Mouse (Mus musculus) megakaryocyte, embryonic 14.5 days (primary cell): ENCODE measurements around the gene Zfp775. TPM values are rescaled to one million over a fixed set of nuclear protein-coding genes. Genes with fewer than 3 reads are reported as not detected.

Source experiments
- H3K27me3 ChIP-seq: replicated peaks from 2 replicates; pipeline ENCODE3; 2012; ENCODE audit warnings: inconsistent platforms
- H3K36me3 ChIP-seq: replicated peaks from 2 replicates; pipeline ENCODE3; 2012; ENCODE audit warnings: low read length, inconsistent platforms, mixed read lengths
- H3K4me1 ChIP-seq: 2 replicates; pipeline ENCODE4 v1.6.1; 2012; ENCODE audit warnings: inconsistent platforms
- H3K4me3 ChIP-seq: replicated peaks from 2 replicates; pipeline ENCODE3; 2012; ENCODE audit warnings: moderate library complexity, mild to moderate bottlenecking, inconsistent platforms
- H3K9me3 ChIP-seq: 2 replicates; pipeline ENCODE4 v1.6.1; 2012; ENCODE audit warnings: inconsistent platforms
- FLI1 ChIP-seq: IDR thresholded peaks from 2 replicates; pipeline ENCODE4 v1.6.1; 2012; ENCODE audit warnings: low read length, inconsistent platforms, mixed read lengths
- GATA1 ChIP-seq: IDR thresholded peaks from 3 replicates; pipeline ENCODE4 v1.6.1; 2012; ENCODE audit warnings: mixed read lengths, low read length, inconsistent platforms, borderline replicate concordance
- polyA plus RNA-seq: library from polyadenylated mRNA; stranded (reverse); fragments of >175 nt; gene quantifications from 2 replicates; pipeline ENCODE4 v1.2.3, GENCODE M21; 2012; ENCODE audit warnings: low replicate concordance; ENCODE audit not compliant: insufficient read depth

The Zfp775 gene
- polyA plus RNA-seq, 1 experiment = 4.2 TPM

- TF ChIP-seq FLI1 (no peak), GATA1 (no peak)
- Histone ChIP-seq H3K4me1 (peaks cover 26% of the 10 kb centered on the region), H3K27me3 (peaks cover 14% of the 10 kb centered on the region), H3K36me3 (no peaks in the 10 kb centered on the region), H3K4me3 (no peak overlapping the region), H3K9me3 (no peaks in the 10 kb centered on the region)
Observed at GRCm38 (mm10) chr6:48664750-48665149, 62.9 kb downstream of the Zfp775 start.

- peaks cover 27% of the 10 kb centered on the region for H3K4me1 ChIP-seq
- peaks cover 14% of the 10 kb centered on the region for H3K27me3 ChIP-seq
- no peaks in the 10 kb centered on the region for H3K36me3 ChIP-seq
- H3K4me3 ChIP-seq = peak overlapping the region; percentile 20
- no peaks in the 10 kb centered on the region for H3K9me3 ChIP-seq
- no peak for TF ChIP-seq GATA1
- TF ChIP-seq FLI1 = no peak
Observed at GRCm38 (mm10) chr6:48665471-48665870, 63.6 kb downstream of the Zfp775 start.

GRCm38 (mm10) chr6:48666159-48666586 lies 64.3 kb downstream of the Zfp775 start:
- TF ChIP-seq FLI1 (no peak), GATA1 (no peak)
- Histone ChIP-seq H3K4me1 (peaks cover 27% of the 10 kb centered on the region), H3K36me3 (no peaks in the 10 kb centered on the region), H3K4me3 (no peak overlapping the region), H3K9me3 (no peaks in the 10 kb centered on the region), H3K27me3 (peaks cover 14% of the 10 kb centered on the region)

- TF ChIP-seq FLI1 (no peak), GATA1 (no peak)
- Histone ChIP-seq H3K36me3 (no peaks in the 10 kb centered on the region), H3K9me3 (no peaks in the 10 kb centered on the region), H3K27me3 (peaks cover 14% of the 10 kb centered on the region), H3K4me3 (no peak overlapping the region), H3K4me1 (peaks cover 27% of the 10 kb centered on the region)
Observed at GRCm38 (mm10) chr6:48668022-48668421, 66.2 kb downstream of the Zfp775 start.

- H3K9me3 ChIP-seq = no peaks in the 10 kb centered on the region
- no peak for TF ChIP-seq GATA1
- TF ChIP-seq FLI1 = no peak
Observed at GRCm38 (mm10) chr6:48669446-48669969, 67.6 kb downstream of the Zfp775 start.

More at GRCm38 (mm10) chr6:48669446-48669969, 67.6 kb downstream of the Zfp775 start:
- Histone ChIP-seq H3K27me3 (peaks cover 8% of the 10 kb centered on the region), H3K4me1 (peaks cover 27% of the 10 kb centered on the region), H3K4me3 (no peak overlapping the region), H3K36me3 (no peaks in the 10 kb centered on the region)

Other genes with a start within 250 kb of the Zfp775 start
- gene Krba1, start 206.5 kb upstream of the Zfp775 start, polyA plus RNA-seq = 0.88 and 1.0 TPM in 2 replicates
- 1.2 and 13.4 TPM in 2 replicates for gene Zfp467, start 156.2 kb upstream of the Zfp775 start, polyA plus RNA-seq
- gene Sspo, start 153.8 kb upstream of the Zfp775 start, polyA plus RNA-seq = not detected in 2 replicates
- gene Atp6v0e2, start 64.4 kb upstream of the Zfp775 start, polyA plus RNA-seq = 2.1 TPM in 1 of 2 replicates, not detected in the other
- 9.9 and 12.4 TPM in 2 replicates for gene Lrrc61, start 47.3 kb upstream of the Zfp775 start, polyA plus RNA-seq
- not detected in 2 replicates for gene Rarres2, start 29.3 kb upstream of the Zfp775 start, polyA plus RNA-seq
- not detected in 2 replicates for gene Gm45021, start 12.5 kb upstream of the Zfp775 start, polyA plus RNA-seq
- gene Repin1, start 8.2 kb upstream of the Zfp775 start, polyA plus RNA-seq = 72.0 and 191 TPM in 2 replicates
- not detected in 2 replicates for gene Gm44965, start 8.1 kb upstream of the Zfp775 start, polyA plus RNA-seq
- 2.0 and 7.4 TPM in 2 replicates for gene AI854703, start 24.7 kb downstream of the Zfp775 start, polyA plus RNA-seq
- gene Gimap8, start 45.2 kb downstream of the Zfp775 start, polyA plus RNA-seq = 0.31 TPM in 1 of 2 replicates, not detected in the other
- gene Gimap9, start 74.1 kb downstream of the Zfp775 start, polyA plus RNA-seq = 2.5 TPM in 1 of 2 replicates, not detected in the other
- gene Gimap4, start 82.5 kb downstream of the Zfp775 start, polyA plus RNA-seq = 0.32 TPM in 1 of 2 replicates, not detected in the other
- 1.2 and 5.9 TPM in 2 replicates for gene Gimap6, start 106.2 kb downstream of the Zfp775 start, polyA plus RNA-seq
- gene Gm28053, start 116.5 kb downstream of the Zfp775 start, polyA plus RNA-seq = not detected in 2 replicates
- not detected in 2 replicates for gene Gimap7, start 116.6 kb downstream of the Zfp775 start, polyA plus RNA-seq
- gene Gimap1, start 137.0 kb downstream of the Zfp775 start, polyA plus RNA-seq = 18.4 and 38.1 TPM in 2 replicates
- gene Gimap5, start 144.1 kb downstream of the Zfp775 start, polyA plus RNA-seq = 12.5 and 21.4 TPM in 2 replicates
- gene Gimap3, start 168.8 kb downstream of the Zfp775 start, polyA plus RNA-seq = 2.3 TPM in 1 of 2 replicates, not detected in the other
- gene Tmem176a, start 238.9 kb downstream of the Zfp775 start, polyA plus RNA-seq = 9.7 and 62.7 TPM in 2 replicates
- gene Tmem176b, start 239.4 kb downstream of the Zfp775 start, polyA plus RNA-seq = 10.4 and 36.3 TPM in 2 replicates